Mouse (Mus musculus) kidney, embryonic 14.5 days (tissue): ENCODE results near the gene Smyd1. TPM values are rescaled to one million over a fixed set of nuclear protein-coding genes. Genes with fewer than 3 reads are reported as not detected.

ENCODE experiments used
- ATAC-seq: fragments of 200-750 bp; cut with Nextera tagmentation; 2 replicates; pipeline ENCODE4 v1.8.0; 2017; ENCODE audit warnings: moderate number of reproducible peaks, mild to moderate bottlenecking, moderate TSS enrichment, moderate library complexity; ENCODE audit not compliant: low FRiP score, low TSS enrichment
- H3K27ac ChIP-seq: fragments of 300-500 bp; sonication (generic); 2 replicates; pipeline ENCODE4 v1.5.1; 2014; ENCODE audit warnings: low read depth, mild to moderate bottlenecking, low read length, moderate library complexity, mixed read lengths
- H3K27me3 ChIP-seq: fragments of 300-500 bp; sonication (generic); 2 replicates; pipeline ENCODE4 v1.6.1; 2014; ENCODE audit warnings: mild to moderate bottlenecking, low read length; ENCODE audit not compliant: control insufficient read depth, insufficient read depth
- H3K36me3 ChIP-seq: fragments of 300-500 bp; sonication (generic); 2 replicates; pipeline ENCODE4 v1.6.1; 2014; ENCODE audit warnings: low read length, mixed read lengths; ENCODE audit not compliant: control insufficient read depth, insufficient read depth
- H3K4me1 ChIP-seq: fragments of 300-500 bp; sonication (generic); 2 replicates; pipeline ENCODE4 v1.6.1; 2014; ENCODE audit warnings: low read length, mixed read lengths; ENCODE audit not compliant: control insufficient read depth, insufficient read depth
- H3K4me2 ChIP-seq: fragments of 300-500 bp; sonication (generic); replicated peaks from 2 replicates; pipeline ENCODE4 v1.6.1; 2014; ENCODE audit warnings: low read depth, mild to moderate bottlenecking, low read length
- H3K4me3 ChIP-seq: fragments of 300-500 bp; sonication (generic); 2 replicates; pipeline ENCODE4 v1.5.1; 2014; ENCODE audit warnings: mild to moderate bottlenecking, low read length
- H3K9ac ChIP-seq: fragments of 300-500 bp; sonication (generic); 2 replicates; pipeline ENCODE4 v1.6.1; 2014; ENCODE audit warnings: low read depth, mild to moderate bottlenecking, low read length, moderate library complexity
- H3K9me3 ChIP-seq: fragments of 300-500 bp; sonication (generic); 2 replicates; pipeline ENCODE4 v1.6.1; 2016; ENCODE audit warnings: low read length; ENCODE audit not compliant: control insufficient read depth
- WGBS: fragments of 180-500 bp; shearing (Covaris S2); extraction: QIAGEN DNeasy Blood & Tissue Kit; methylation state at CpG from one replicate; pipeline ENCODE4 v1.1.7; 2014; 5-methylcytosine and 5-hydroxymethylcytosine counted together
- polyA plus RNA-seq: library from polyadenylated mRNA; unstranded; fragments of >200 nt; fragmentation: Nextera tagmentation; extraction: Ambion mirVana; gene quantifications from 2 replicates; pipeline ENCODE4 v1.2.1, GENCODE M21; 2014

Smyd1 gene
- polyA plus RNA-seq, 1 experiment from 2014 or later: 0.19 TPM

DNA sequence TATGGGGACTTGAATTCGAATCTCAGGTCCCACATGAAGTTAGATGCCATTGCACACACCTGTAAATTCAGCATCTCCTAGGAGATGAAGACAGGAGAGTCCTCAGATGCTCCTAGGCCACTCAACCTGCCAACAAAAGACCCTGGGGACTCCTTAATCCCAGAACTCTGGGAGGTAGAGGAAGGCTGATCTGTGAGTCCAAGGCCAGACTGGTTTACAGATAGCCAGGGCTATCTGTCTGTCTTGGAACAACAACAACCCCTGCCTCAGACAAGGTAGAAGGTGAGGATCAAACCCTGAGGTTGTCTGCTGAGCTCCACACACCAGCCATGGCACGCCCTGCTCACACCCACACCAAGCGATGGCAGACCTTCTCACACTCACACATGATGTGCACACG lies 62.9 kb downstream of the Smyd1 start:
- 89% methylated on average over 4 of the region's 4 CpGs for WGBS
- Histone ChIP-seq H3K9ac (no peak overlapping the region), H3K4me3 (no peak overlapping the region), H3K9me3 (no peaks in the 10 kb centered on the region), H3K27me3 (no peaks in the 10 kb centered on the region), H3K27ac (no peak overlapping the region), H3K36me3 (no peaks in the 10 kb centered on the region), H3K4me1 (no peaks in the 10 kb centered on the region), H3K4me2 (no peak overlapping the region)
- no peak for ATAC-seq

DNA sequence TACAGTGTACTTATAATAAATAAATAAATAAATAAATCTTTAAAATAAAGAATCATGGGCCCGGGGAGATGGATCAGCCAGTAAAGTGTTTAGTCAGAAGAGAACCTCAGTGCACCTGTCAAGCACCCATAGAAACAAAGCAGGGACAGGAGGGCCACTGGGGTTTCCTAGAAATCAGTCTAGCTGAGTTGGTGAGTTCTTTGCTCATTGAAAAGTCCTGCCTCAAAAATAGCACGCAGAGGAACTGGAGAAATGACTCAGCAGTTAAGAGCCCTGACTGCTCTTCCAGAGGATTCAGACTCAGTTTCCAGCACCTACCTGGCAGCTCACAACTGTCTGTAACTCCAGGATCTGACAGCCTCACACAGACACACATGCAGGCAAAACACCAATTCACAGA lies 63.5 kb downstream of the Smyd1 start:
- 87% methylated on average over 2 of the region's 2 CpGs for WGBS
- Histone ChIP-seq H3K27ac (no peak overlapping the region), H3K27me3 (no peaks in the 10 kb centered on the region), H3K36me3 (no peaks in the 10 kb centered on the region), H3K9ac (no peak overlapping the region), H3K9me3 (no peaks in the 10 kb centered on the region), H3K4me3 (no peak overlapping the region), H3K4me1 (no peaks in the 10 kb centered on the region), H3K4me2 (no peak overlapping the region)
- no peak for ATAC-seq

DNA sequence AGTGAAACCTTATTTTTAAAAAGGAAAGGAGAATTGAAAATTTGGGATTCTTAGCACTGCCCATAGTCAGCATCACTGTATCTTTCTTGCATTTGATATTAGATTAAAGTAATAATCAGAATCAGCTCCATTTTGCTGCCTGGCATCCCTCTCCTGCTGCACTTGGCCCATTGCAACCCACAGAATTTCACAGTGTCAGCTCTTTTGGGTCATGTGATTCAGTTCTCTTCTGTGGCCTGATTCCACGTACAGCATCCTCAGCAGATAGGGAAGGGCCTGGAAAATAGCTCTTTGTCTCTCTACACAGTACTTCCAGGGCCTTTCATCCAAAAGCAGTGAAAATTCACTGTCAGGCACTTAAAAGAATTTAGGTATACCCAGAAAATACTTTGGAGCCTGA lies 64.7 kb downstream of the Smyd1 start:
- WGBS: 69% methylated on average over 1 of the region's 1 CpGs
- ATAC-seq: no peak

DNA sequence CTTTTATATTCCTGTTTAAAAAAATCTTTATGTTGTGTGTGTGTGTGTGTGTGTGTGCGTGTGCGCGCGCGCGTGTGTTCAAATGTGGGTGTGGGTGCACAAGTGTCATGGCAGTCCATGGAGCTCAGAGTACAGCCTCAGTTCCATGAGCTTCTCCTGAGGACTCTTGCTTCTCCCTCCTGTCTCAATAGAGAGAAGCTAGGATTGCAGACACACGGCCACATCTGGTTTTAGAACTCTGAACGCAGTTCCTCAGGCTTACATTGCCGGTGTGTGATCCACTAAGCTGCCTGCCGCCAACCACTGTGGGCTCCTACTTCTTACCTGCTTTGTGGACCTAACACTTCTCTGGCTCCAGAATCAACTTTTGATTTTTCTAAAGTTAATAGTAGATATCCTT lies 65.9 kb downstream of the Smyd1 start:
- Histone ChIP-seq H3K9ac (no peak overlapping the region), H3K36me3 (no peaks in the 10 kb centered on the region), H3K27me3 (no peaks in the 10 kb centered on the region), H3K27ac (no peak overlapping the region), H3K9me3 (no peaks in the 10 kb centered on the region), H3K4me1 (no peaks in the 10 kb centered on the region), H3K4me2 (no peak overlapping the region), H3K4me3 (no peak overlapping the region)
- WGBS: 90% methylated on average over 10 of the region's 10 CpGs
- ATAC-seq: no peak

More for the DNA sequence above, 64.7 kb downstream of the Smyd1 start:
- Histone ChIP-seq H3K4me3 (no peak overlapping the region), H3K9me3 (no peaks in the 10 kb centered on the region), H3K27me3 (no peaks in the 10 kb centered on the region), H3K27ac (no peak overlapping the region), H3K4me2 (no peak overlapping the region), H3K4me1 (no peaks in the 10 kb centered on the region), H3K9ac (no peak overlapping the region), H3K36me3 (no peaks in the 10 kb centered on the region)

DNA sequence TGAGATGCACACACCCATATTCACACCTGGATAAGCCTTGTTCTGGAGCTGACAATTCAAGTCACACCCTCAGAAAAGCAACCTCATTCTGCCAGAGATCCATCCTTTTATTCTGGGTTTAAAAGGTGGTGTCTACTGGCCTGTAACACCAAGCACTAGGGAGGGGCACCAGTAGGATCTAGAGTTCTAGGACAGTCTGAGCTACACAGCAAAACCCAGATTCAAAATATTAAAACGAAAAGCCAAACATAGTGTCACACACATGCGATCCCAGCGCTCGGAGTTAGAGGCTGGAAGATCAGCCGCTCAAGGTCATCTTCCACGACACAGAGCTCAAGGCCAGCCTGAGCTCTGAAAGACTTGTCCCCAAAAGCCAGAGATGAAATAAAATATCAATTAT lies 67.6 kb downstream of the Smyd1 start:
- no peak for ATAC-seq
- H3K9ac ChIP-seq: no peak overlapping the region
- H3K27me3 ChIP-seq: no peaks in the 10 kb centered on the region
- no peaks in the 10 kb centered on the region for H3K4me1 ChIP-seq
- H3K27ac ChIP-seq: no peak overlapping the region
- H3K9me3 ChIP-seq: no peaks in the 10 kb centered on the region
- H3K36me3 ChIP-seq: no peaks in the 10 kb centered on the region
- H3K4me2 ChIP-seq: no peak overlapping the region
- no peak overlapping the region for H3K4me3 ChIP-seq
- 90% methylated on average over 6 of the region's 6 CpGs for WGBS

DNA sequence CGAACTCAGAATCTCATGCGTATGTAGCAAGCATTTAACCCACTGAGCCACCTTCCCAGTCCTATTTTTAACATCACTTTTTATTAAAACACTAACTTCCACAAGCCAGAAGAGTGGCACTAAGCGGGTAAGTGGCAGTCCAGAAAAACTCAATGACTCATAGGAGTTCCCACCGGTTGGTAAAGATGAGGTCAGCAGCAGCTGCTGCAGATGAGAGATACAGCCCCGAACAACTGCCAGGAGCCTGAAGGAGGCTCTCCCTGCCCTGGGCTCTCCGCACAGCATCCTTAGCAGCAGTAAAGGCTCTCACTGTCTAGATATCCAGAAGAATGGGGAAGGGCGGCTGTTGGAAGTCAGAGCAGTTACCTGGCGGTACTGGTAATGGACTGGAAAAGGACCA lies 71.1 kb downstream of the Smyd1 start:
- no peaks in the 10 kb centered on the region for H3K27me3 ChIP-seq
- H3K4me1 ChIP-seq: no peaks in the 10 kb centered on the region
- ATAC-seq: no peak
- 84% methylated on average over 8 of the region's 8 CpGs for WGBS
- no peak overlapping the region for H3K4me3 ChIP-seq
- no peaks in the 10 kb centered on the region for H3K9me3 ChIP-seq
- H3K27ac ChIP-seq: no peak overlapping the region
- no peak overlapping the region for H3K4me2 ChIP-seq
- no peaks in the 10 kb centered on the region for H3K36me3 ChIP-seq
- no peak overlapping the region for H3K9ac ChIP-seq

DNA sequence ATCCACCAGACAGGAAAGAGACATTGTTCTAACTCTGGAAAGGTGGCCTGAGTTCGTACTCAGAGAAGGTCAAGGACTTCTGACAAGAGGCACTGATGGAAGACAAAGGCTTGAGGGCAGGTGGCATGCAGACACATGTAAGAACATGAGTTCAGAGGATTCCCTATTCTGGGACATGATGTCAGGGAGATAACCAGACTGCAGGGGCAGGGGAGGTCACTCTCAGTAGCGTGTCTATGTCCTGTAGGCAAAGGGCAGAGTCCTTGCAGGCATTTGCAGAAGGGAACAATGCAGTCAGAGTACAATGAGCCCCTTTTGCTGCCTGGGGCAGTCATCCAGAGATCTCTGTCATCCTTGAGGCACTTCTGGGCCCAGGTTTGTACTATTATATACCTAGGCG lies 72.4 kb downstream of the Smyd1 start:
- no peak for ATAC-seq
- Histone ChIP-seq H3K4me2 (no peak overlapping the region), H3K27me3 (no peaks in the 10 kb centered on the region), H3K36me3 (no peaks in the 10 kb centered on the region), H3K4me3 (no peak overlapping the region), H3K9ac (no peak overlapping the region), H3K27ac (no peak overlapping the region), H3K9me3 (no peaks in the 10 kb centered on the region), H3K4me1 (no peaks in the 10 kb centered on the region)
- 73% methylated on average over 3 of the region's 3 CpGs for WGBS

DNA sequence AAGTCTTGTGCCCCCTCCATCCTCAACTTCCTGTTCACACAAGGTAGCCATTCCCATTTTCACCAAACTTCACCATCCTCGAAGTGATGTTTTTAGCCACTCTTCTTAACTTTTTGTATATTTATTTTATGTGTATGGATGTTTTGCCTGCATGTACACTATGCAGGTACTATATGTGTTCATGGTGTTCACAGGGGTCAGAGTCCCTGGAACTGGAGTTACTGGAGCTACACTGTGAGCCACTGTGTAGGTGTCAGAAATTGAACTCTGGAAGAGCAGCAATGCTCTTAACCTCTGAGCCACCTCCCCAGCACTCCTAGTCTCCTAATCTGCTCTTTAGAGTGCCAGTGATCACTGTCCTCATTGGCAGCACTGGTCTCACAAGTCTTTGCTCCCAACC lies 73.6 kb downstream of the Smyd1 start:
- H3K9me3 ChIP-seq: no peaks in the 10 kb centered on the region
- no peak overlapping the region for H3K9ac ChIP-seq
- H3K36me3 ChIP-seq: no peaks in the 10 kb centered on the region
- H3K27ac ChIP-seq: no peak overlapping the region
- H3K4me3 ChIP-seq: no peak overlapping the region
- WGBS: 100% methylated on average over 1 of the region's 1 CpGs
- H3K27me3 ChIP-seq: no peaks in the 10 kb centered on the region
- ATAC-seq: no peak
- no peak overlapping the region for H3K4me2 ChIP-seq
- H3K4me1 ChIP-seq: no peaks in the 10 kb centered on the region

DNA sequence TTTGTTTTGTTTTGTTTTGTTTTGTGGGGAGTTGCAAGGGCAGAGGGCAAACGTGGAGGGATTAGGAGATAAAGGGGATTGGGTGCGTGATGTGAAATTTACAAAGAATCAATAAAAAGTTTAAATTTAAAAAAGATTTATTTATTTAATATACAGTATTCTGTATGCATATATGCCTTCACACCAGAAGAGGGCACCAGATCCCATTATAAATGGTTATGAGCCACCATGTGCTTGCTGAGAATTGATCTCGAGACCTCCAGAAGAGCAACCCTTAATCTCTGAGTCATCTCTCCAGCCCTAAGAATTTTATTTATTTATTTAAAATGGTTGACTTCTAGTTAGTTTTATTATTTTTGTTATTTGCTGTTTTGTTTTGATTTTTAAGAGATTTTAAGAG lies 78.8 kb downstream of the Smyd1 start:
- ATAC-seq: no peak
- Histone ChIP-seq H3K4me1 (no peaks in the 10 kb centered on the region), H3K27me3 (no peaks in the 10 kb centered on the region), H3K4me2 (no peak overlapping the region), H3K27ac (no peak overlapping the region), H3K4me3 (no peak overlapping the region), H3K9me3 (no peaks in the 10 kb centered on the region), H3K36me3 (no peaks in the 10 kb centered on the region), H3K9ac (no peak overlapping the region)
- WGBS: 86% methylated on average over 3 of the region's 3 CpGs

DNA sequence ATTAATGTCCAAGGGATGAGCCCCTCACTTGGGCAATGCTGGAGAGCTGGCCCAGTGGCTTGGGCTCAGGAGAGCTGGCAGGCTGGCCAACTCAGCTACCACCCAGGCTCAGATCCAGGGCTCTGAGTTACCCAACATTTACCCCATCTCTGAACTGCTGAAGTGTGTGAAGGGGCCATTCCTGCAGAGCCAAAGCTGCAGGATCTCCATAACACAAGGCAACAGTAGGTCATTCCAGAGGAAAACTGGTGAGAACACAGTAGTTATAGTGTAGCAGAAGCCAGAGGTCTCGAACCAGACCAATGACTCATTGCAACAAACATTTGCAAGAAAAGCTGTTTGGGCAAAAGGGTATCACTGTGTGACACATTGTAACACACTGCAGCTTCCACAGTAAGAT lies 79.2 kb downstream of the Smyd1 start:
- H3K4me1 ChIP-seq: no peaks in the 10 kb centered on the region
- WGBS: 85% methylated on average over 1 of the region's 1 CpGs
- no peak for ATAC-seq

More for the DNA sequence above, 79.2 kb downstream of the Smyd1 start:
- Histone ChIP-seq H3K36me3 (no peaks in the 10 kb centered on the region), H3K9ac (no peak overlapping the region), H3K4me3 (no peak overlapping the region), H3K4me2 (no peak overlapping the region), H3K9me3 (no peaks in the 10 kb centered on the region), H3K27ac (no peak overlapping the region), H3K27me3 (no peaks in the 10 kb centered on the region)
